Mouse (Mus musculus) kidney, postnatal 36 days (tissue): ENCODE measurements at regions not wholly inside any gene's neighbourhood (a gene's known extent, or its start where the extent isn't known, plus 50 kb on each side); places are given as distances from the start of the nearest gene placed in this dataset.

Experiments used
- DNase-seq, 2 experiments: peaks; one replicate each; pipeline ENCODE4 v3.0.0; 2021 to 2022; ENCODE audit warnings: mixed read lengths in 2 of 2

DNA sequence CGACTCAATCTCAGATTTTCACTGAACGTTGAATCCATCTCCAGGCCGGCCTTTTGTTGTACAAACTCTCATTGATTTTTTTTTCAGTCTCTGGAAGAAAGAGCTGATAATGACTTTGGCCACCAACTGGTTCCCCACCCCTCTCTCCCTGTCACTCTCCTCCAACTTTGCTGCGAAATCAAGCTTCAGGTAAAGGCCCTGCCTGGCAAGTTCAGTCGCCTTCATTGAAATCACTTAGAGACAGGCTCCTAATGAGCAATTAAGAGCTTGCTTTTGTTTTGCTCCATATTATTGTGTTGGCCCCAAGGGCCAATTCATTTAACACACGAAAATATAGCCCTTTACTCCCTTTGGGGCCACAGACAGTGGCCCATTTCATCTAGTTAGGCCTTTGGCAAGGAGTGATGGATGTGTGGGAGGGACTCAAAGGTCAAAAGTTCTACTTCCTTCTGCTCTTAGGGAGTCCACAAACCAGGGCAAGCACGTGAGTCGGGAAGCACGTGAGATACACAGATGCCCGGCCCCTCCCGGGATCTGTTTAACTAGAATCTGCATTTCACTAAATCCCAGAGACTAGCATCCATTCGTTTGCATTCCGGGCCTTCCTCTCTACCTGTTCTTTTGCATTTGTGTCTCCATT, 120.0 kb downstream of the Dact1 start:
- DNase-seq: peak; percentile 16 to 30

DNA sequence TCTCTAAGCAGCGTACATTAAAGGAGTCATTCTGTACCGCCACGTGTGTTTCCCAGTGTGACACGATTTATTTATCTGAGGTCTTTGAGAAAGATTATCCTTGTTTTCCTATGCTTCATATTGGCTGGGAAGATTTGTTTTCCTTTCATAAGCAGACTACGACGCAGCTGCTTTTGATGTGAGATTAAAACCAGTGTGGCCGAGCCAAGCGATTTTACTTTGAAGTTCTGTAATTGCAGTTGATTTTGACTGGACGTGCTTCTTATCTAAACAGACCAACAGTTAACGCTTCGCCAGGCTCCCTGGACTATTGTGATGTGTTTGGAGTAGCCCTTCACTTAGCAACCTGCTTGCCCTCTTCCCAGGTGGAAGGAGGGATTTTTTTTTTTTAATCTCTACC, 120.6 kb downstream of the Dact1 start:
- DNase-seq: no peak

DNA sequence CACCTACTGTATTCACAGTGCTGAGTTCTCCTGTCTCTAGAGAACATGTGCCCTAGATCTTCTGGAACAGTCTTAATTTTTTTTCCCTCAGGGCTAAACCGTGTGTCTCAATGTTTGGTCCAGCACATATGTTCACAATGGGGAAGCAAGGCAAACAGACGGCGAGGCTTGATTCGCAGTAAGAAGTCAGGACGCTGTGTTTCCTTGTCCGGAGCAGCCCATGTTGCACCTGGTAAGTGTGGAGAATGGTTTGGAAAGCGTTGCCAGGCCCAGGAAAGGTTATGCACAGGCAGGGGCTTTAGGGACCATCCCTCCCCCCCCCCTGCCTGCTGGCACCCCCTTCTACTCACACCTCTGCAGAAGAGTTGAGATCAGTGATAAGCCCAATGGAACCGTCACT, 121.4 kb downstream of the Dact1 start:
- DNase-seq: no peak

DNA sequence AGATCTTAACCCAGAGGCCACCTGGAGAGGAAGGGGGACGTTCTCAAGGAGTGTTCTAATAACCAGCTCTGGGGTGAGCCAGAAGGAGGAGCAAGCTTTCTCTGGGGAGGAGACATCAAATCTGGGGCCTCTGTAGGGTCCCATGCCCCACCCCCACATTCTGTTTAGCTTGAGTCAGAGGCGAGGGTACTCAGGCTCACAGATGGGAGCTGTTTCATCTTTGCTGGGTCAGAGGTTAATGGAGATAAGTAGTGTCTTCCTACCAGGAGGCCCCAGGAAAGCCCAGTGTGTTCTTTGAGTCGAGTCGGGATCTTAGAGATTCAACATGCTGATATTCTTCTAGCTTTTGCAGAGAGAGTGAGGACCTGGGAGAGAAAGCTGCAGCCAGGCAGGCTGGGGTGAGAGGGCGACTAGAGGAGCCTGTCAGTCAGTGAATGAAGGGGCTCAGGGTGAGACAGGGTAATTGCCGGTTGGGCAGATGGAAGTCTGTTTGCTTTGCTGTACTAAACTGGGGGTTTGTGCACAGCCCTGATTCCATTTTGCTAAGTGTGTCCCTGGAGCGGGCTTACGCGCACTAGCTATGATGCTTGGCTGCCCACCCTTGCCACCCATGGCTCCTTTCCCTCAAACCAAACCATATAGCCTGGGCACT, 124.0 kb downstream of the Dact1 start:
- no peak for DNase-seq

DNA sequence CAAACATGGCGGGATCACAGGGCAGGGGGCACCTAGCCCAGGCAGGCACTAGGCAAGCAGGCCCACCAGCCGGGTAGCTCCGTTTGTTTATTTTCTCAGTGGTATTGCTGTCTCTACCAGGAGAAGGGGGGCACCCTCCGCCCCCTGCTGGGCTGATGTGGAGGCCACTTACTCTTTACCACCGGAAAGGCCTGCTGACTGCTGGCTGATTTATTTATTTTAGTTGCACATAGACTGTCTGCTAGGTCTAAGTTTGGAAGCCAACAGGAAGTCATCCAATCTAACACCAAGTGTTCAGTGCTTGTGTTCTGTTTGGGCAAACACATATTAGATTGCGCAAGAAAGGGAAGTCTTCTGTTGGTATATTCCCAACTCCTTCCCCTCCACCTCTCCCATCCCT, 128.6 kb downstream of the Dact1 start:
- peak; percentile 76 to 78 for DNase-seq

DNA sequence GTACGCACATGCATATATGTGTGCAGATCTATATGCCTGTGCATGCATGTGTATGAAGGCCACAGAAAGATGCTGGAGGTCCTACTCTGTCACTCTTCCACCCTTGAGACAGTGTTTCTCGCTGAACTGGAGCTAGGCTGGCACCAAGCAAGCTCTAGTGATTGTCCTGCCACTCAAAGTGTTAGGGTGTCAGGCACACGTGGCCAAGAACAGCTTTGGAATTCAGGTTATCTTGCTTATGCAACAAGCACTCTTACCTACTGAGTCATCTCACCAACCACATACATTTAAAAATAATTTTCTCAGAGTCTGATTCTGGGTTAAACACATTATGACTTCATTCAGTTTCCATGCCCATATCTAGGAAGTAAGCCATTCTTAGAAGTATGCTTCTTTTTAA, 131.2 kb downstream of the Dact1 start:
- no peak for DNase-seq

DNA sequence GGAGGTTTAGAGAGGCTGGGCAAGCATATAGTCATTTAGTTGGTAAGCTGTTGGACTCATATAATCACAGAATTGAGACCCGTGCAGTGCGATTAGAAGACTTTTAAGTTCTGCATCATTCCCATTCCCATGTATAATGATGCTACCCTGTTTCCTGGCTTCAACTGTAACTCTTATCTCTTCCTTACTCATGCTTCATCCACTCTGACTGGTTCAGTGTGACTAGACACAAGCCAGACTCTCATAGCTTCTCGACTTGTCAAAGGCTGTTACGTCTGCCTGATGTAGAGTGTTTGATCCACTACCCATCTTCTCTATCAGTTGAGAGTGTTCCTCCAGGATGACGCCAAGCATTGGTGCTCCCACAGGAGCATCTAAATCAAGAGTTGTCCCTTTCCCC, 131.6 kb downstream of the Dact1 start:
- no peak for DNase-seq

DNA sequence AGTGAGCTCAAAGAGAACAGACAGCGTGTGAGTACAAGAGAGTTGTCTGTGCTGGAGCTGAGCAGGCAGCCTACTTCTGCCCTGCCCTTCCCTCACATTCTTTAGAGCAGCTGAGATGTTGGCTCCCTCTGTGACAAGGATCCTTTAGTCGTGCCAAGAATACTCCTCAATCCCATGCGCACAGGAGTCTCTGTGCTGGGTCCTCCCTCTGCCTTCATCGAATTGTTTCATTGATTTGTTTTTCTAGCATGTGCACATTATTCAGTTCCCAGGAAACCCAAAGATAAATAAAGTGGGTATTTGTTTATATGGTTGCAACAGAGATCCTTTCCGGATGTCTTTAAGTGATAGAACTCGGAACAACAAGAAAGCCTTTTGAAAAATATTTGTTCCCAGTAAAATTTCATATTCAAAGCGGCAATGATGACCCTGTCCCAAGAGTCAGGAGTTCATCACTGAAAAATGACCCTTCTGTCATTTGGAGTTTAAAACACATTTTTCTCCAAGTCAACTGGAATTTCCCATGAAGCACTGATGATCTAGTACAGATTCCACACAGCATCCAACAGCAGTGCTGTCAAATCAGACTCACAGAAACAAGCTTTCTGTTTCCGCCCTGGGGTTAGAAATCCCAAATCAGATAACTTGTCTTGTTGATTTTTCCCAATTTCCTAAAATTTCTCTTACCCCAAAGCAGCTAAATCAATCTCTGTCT, 136.7 kb downstream of the Dact1 start:
- DNase-seq: peak; percentile 13 to 54

DNA sequence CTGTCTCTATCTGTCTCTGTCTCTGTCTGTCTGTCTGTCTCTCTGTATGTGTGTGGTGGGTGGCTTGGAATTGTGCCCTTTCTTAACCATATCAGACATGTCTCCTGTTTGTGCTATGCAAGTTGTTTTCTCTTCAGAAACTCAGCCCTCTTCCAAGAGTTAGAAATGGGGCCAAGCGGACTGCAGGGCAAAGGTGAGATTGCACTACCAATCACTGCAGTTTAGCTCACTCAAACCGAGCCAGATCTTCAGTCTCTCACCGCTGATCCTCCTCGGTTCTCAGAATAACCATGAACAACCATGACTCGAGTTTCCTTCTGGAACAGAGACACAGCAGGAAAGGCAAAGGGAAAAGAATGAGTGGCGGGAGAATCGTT, 137.2 kb downstream of the Dact1 start:
- peak; percentile 56 to 63 for DNase-seq

DNA sequence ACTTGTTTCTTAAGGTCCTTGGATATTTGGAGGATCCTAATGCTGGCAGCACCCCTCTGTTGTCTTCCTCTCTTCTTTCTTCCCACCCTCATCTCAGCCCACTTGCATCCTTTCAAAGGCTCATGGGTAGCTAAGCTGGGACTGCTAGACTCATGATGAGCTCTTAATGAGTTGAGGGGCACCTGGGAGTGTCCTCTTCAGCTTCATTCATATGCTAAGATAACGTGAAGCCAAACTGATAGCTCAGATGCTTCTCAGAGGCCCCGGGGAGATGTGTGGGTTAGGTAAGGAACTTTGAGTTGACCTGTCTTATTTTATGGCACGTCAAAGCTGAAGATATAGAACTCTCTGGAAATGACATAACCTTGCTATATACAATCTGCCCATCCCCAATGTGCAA, 139.3 kb downstream of the Dact1 start:
- no peak for DNase-seq

DNA sequence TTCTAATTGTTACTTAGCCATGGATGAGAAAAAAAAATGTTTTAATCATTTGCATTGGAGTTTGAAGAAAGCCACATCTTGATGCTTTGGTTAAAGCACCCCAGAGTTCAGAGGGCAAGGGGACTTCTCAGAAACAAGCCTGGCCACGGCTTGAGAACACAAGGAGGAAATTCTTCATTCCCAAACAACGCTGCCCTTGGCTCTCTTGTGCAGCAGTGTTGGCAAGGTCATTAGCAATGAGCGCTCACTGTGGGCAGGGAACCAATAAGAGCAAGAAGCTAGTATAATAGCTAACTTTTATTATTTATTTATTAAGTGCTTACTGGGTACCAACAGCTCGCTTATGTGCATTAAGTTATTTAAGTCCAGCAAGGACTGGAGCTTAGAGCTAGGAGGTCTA, 140.4 kb downstream of the Dact1 start:
- DNase-seq: peak in 1 of 2 experiments; percentile 7

DNA sequence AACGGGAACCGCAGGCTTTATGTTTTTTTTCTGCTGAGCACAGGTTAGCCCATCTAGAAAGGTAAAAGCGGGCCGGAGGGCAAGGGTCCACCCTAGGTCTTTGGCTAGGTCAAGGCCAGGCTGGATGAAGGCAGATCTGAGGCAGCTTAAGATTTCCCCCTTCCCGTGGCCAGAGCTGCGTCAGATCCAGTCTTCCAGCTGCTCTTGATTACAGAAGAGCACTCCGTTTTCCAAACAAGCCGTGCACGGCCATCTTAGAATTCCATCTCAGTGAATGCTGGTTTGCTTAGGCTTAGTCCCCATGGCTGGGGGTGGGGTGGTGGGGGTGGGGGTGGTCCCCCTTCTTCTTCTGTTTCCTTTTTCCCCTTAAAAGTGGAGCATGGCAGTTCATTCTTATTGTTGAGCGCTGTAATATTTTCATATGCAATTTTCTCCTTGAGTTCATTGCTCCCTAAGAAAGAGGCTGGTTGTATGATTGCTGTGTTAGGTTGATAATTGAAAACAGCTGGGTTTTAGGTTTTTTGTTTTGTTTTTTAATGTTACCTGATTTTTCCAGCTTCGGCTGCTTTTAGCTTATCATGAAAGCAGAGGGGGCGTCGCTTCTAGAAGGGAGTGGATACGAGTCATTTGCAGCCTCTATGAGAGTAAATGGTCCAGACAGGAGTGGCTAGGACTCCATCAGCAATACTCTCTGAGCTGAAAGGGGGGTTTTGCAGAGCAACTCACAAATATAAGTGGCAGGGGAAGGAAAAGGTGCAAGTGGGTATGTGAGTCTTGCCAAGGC, 141.2 kb downstream of the Dact1 start:
- no peak for DNase-seq

DNA sequence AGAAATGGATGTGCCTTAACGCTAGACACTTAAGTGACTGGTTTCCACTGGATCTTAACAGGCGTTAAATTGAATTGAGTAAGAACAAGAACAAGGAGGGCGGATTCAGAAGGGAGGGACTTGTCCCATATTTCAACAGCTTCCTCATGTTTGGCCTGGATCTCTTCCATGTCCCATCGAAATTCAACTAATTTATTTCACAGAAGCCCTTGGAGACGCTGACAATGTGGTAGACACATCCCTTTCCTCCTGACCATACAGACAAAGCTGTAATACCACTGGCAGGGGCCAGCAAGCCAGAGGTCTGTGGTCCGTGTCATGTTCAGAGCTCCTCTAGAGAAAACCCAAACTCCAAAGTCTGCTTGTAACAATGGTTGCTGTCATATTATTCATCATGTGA, 147.2 kb downstream of the Dact1 start:
- peak in 1 of 2 experiments; percentile 10 for DNase-seq

DNA sequence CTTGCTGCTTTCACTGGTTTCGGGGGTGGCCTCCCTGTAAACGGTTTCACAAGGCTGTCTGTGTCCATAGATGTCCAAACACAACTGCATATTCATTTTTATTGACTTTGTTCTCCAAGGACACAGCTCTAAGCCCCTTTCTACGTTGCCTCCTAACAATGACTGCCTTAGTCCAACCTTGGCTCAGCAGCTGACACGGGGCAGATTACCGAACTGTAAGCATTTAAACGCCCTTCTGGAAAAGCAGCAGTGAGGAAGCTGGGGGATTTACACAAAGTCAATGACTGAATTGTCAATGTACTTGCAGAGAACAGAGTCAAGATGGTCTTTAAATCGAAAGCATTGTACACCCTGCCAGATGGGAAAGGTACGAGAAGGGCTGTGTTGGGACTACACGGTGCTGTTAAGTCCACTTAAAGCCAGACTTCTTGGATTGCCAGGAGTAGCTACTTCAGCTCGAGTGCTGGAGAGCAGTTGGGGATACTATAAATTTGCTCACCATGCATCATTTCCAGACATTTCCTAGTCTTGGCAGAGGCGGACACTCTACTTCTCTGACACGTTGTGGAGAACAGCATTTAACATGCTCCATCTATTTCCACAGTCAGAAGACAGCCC, 149.0 kb downstream of the Dact1 start:
- no peak for DNase-seq

DNA sequence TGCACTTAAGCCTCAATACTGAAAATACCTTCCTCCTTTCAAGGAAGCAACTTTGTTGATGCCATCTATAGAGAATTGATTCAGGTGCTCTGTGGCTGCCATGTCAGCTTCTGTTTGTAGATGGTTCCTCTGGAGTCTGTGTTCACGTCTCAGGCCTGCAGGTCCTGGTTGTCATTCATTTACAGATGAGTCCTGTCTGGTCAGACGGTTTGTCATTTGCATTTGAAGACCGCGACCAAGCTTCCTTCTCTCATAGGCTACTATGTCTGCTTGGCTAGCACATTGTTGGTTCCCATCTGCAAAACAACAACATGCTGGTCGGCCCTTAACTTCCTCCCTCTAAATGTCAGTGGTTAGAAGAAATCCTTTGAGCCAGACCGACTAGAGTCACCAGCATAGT, 151.0 kb downstream of the Dact1 start:
- DNase-seq: no peak

DNA sequence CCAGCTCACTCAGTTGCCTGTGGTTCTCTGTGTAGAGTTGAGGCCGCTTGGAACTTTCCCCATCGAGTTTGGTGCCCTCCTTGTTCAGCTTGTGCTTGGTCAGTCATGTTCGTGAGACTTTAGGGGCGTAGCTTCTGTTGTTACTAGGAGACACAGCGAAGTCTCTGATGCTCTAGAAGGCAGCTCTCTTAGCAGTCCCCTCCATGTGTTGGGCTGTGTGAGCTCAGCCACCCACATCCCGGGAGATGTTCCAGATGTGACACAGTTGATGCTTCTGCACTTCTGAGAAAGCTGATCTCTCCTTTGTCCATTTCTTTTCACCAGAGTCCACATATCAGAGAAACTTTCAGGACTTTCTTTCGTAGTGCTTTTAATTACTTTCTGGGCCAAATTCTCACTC, 158.1 kb downstream of the Dact1 start:
- no peak for DNase-seq

DNA sequence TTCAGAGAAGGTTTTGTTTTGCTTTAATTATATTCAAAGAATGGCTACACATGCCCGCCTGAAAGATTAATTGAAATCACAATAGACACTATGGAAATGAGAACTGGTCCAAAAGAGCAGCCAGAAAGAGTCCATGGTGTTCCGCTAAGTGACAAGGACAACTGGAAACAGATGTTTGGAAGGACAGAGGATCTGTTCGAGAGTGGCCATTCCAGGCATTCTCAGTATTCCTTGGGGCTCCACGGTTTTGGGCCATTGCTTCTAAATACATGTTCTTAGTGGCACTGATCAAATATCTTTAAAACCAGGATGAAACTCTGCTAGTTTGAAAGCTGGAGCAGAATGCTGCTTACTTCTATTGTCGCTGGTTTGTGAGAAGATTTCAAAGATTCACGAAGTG, 158.6 kb downstream of the Dact1 start:
- no peak for DNase-seq

DNA sequence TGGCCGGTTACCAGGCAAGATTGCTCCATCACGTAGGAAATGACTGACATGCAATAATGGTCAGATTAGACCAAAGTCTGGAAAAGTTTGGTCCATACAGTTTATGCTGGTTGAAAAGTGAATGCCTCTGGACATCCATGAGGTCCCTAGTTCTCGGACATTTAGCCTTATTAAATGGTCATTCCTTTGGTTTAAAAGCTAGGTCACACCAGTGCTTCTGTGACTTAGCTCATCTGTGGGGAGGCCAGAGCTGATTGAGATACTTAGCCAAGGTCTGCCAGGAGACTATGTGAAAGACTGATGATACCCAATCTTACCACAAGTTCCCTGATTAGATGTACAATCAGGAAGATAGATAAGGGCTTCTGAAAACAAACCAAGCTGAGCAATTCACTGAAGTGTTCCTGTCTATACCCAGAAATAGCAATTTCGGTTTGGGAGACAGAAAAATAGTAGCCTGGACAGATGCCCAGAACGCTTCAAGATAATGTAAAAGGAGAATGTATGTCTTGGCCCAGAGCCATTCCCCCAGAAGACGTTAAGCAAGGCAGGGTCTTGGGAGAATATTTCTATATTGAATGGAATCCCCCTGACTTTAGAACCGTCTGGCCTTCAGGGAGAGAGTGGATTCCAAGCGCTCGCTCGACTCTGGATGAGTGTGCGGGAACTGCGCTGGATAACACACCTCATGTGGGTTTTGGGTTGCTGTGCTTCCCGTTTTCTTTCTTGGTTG, 161.5 kb downstream of the Dact1 start:
- no peak for DNase-seq

DNA sequence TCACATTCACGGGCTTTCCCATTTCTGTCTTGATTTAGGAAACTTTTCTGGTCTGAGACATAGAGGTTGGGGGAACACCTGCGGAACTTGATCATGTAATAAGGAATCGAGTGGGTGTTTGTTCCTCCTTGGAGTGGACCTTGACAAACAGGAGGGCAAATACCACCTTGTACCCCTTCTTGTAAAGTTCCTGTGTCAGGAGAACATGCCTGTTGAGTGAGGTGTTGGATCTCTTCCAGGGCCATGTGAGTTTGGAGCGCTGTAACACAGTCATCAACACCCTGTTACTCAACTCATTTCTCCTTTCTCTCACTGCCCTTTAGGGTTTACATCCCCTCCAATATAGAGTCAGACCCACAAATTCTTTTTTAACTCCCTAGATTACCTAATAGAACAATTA, 162.0 kb downstream of the Dact1 start:
- no peak for DNase-seq

DNA sequence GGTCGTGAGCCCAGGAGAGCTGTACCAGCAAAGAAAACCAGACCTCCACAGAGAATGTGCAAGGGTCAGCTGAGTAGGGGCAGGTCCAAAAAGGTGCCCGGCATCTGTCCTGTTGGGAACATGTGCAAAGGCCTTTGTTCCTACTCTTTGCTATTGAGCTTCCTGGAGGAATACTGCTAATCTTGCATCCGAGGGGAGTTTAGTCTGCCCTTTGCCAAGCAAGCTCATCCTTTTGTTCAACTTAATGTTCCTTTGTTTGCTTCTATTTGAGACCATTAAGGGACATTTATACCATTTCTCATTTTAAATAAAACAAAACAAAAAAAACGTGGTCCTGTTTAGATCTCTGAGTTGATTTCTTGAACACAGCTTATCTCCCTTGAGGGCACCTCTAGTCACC, 166.6 kb downstream of the Dact1 start:
- DNase-seq: no peak

DNA sequence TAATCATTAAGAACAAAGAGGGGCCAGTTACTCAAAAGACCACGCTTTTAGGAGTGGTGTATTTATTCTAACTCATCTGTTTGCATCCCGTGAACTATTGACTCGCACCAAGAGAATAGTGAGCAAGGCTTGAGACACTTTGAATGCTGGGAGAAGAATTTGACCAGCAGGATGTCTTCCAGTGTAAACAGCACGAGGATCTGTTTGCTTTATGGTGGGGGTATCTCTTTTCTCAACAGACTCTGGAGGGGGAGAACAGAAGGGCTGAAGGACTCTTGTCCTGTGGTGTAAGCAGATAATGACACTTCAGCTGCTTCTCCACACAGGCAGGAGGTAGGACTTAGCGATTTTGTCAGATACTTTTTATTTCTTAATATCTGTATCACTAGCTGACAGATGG, 168.0 kb downstream of the Dact1 start:
- DNase-seq: no peak

DNA sequence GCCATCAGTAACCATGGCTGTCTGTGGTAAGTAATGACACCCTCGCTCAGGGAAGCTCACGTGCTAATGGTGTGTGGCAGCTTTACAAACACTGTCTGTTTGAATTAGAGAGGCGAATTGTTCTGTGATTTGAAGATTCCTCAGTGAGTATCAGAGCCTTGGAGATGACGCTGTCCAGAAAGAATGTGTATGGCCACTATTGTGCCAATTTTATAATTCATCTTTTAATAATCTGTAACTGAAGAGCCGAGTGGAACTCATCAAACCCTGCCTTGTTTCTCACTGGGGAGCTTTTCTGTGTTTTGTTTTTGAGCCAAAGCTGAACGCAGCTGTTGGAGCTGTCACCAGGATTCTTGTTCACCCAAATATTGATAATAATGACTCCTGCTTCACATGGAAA, 171.7 kb downstream of the Dact1 start:
- no peak for DNase-seq
